ENCODE assay signal across 11 mouse cellular contexts in the genomic region with DNA sequence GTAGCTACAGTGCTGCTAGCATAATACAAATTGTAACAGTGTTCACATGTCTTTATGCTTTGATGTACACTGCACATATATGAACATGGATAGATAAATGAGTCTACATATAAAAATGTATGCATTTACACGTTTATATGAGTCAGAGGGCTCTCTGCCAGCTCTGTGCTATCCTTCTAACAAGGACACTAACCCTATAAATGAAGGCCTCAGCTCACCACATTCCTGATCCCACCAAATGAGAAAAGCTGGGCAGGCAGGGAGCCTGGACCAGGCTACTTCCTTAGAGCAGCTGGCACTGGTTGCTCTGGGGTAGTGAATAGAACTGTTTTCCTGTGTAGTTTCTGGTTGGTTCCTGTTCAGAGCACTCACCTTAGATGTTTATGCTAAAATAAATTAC.
DNase-seq lines count a peak whose midpoint lies in the region; ATAC-seq and TF ChIP-seq lines count a peak whose summit lies in the region.
"Had no signal": no experiment of that assay in that cellular context is flagged by ENCODE, and none has a peak within 500 bp of the region (broad histone marks: within the 10 kb centered on the region; RNA-seq: fewer than 3 reads in every experiment).

No protein-coding gene starts in this region.

- H3K36me3 ChIP-seq in hindbrain, postnatal 0 days (ENCODE audit: insufficient read depth, low read length), result no peaks in the 10 kb centered on the region
- H3K36me3 ChIP-seq in hindbrain, embryonic 10.5 days, result no peaks in the 10 kb centered on the region
- no peaks in the 10 kb centered on the region for H3K36me3 ChIP-seq in neural tube, embryonic 13.5 days
- H3K36me3 ChIP-seq: embryonic facial prominence, embryonic 15.5 days had no signal

- no peaks in the 10 kb centered on the region for H3K27me3 ChIP-seq in hindbrain, postnatal 0 days (ENCODE audit: insufficient read depth, low read length)
- H3K27me3 ChIP-seq in hindbrain, embryonic 10.5 days (ENCODE audit: insufficient read depth, poor library complexity, severe bottlenecking), result no peaks in the 10 kb centered on the region
- no peaks in the 10 kb centered on the region for H3K27me3 ChIP-seq in neural tube, embryonic 13.5 days
- H3K27me3 ChIP-seq: embryonic facial prominence, embryonic 15.5 days had no signal

- intact Hi-C loops in gastrocnemius, adult 2 months (cut with DNase I), result no loop called here
- intact Hi-C loops in gastrocnemius, postnatal 36 days (cut with DNase I), result no loop called here

- H3K4me3 ChIP-seq in gastrocnemius, adult 2 months, result no peak overlapping the region
- H3K4me3 ChIP-seq in hindbrain, postnatal 0 days (ENCODE audit: low read length), result no peak overlapping the region
- no peak overlapping the region for H3K4me3 ChIP-seq in hindbrain, embryonic 10.5 days
- H3K4me3 ChIP-seq in neural tube, embryonic 13.5 days, result no peak overlapping the region
- H3K4me3 ChIP-seq: embryonic facial prominence, embryonic 15.5 days had no signal

- H3K9ac ChIP-seq in hindbrain, postnatal 0 days (replicated peaks; ENCODE audit: low read length), result no peak overlapping the region
- H3K9ac ChIP-seq in neural tube, embryonic 13.5 days, result no peak overlapping the region
- H3K9ac ChIP-seq: embryonic facial prominence, embryonic 15.5 days had no signal

- ATAC-seq in hindbrain, postnatal 0 days, result no peak
- 0 out of 2 replicates have a peak, but pooled peaks have one; percentile 47 for ATAC-seq in neural tube, embryonic 13.5 days (ENCODE audit: low read depth)

- DNase-seq in gastrocnemius, adult 2 months, result no peak
- no peak for DNase-seq in gastrocnemius, postnatal 10 days
- DNase-seq in hindbrain, postnatal 0 days (ENCODE audit: low spot score), result no peak
- DNase-seq in hindbrain, embryonic 10.5 days (ENCODE audit: low spot score), result no peak
- no peak for DNase-seq in neural tube, embryonic 10.5 days (ENCODE audit: extremely low spot score, low spot score)
- DNase-seq in urinary bladder, adult 18-20 months (ENCODE audit: low spot score in 2 of 2), result no peak
- no peak for DNase-seq in gastrocnemius, postnatal 36 days
- DNase-seq: cerebellum, adult 9-10 months; thymus, postnatal 14 days had no signal

- WGBS in hindbrain, postnatal 0 days, result 51% methylated on average over 1 of the region's 1 CpGs
- WGBS in hindbrain, embryonic 10.5 days, result 74% methylated on average over 1 of the region's 1 CpGs
- 73% methylated on average over 1 of the region's 1 CpGs for WGBS in neural tube, embryonic 13.5 days

- H3K4me1 ChIP-seq in hindbrain, postnatal 0 days (ENCODE audit: insufficient read depth, low read length), result 0 out of 2 replicates have a peak, but pooled peaks cover 9% of the 10 kb centered on the region
- H3K4me1 ChIP-seq in hindbrain, embryonic 10.5 days (replicated peaks), result peaks cover 21% of the 10 kb centered on the region
- H3K4me1 ChIP-seq in neural tube, embryonic 13.5 days (replicated peaks), result peaks cover 11% of the 10 kb centered on the region

- H3K9me3 ChIP-seq in hindbrain, postnatal 0 days (ENCODE audit: low read length), result no peaks in the 10 kb centered on the region
- no peaks in the 10 kb centered on the region for H3K9me3 ChIP-seq in hindbrain, embryonic 10.5 days
- H3K9me3 ChIP-seq in neural tube, embryonic 13.5 days, result no peaks in the 10 kb centered on the region
- H3K9me3 ChIP-seq: embryonic facial prominence, embryonic 15.5 days had no signal

- no peak for TF ChIP-seq CTCF in gastrocnemius, adult 2 months (IDR thresholded peaks at IDR 0.05)
- no peak for TF ChIP-seq CTCF in hindbrain, postnatal 0 days (IDR thresholded peaks at IDR 0.05; ENCODE audit: low read depth)

- peak overlapping the region; percentile 68 for H3K27ac ChIP-seq in gastrocnemius, adult 2 months
- peak overlapping the region; percentile 73 for H3K27ac ChIP-seq in hindbrain, postnatal 0 days
- H3K27ac ChIP-seq in hindbrain, embryonic 10.5 days, result no peak overlapping the region
- 0 out of 2 replicates have a peak overlapping the region, but pooled peaks have one; percentile 23 for H3K27ac ChIP-seq in neural tube, embryonic 13.5 days (replicated peaks)

- no peak overlapping the region for H3K4me2 ChIP-seq in hindbrain, postnatal 0 days (ENCODE audit: low read depth, low read length)
- H3K4me2 ChIP-seq in neural tube, embryonic 13.5 days, result no peak overlapping the region
- H3K4me2 ChIP-seq: embryonic facial prominence, embryonic 15.5 days had no signal
